Mouse (Mus musculus): ENCODE results near the gene 1300017J02Rik.

Gene 1300017J02Rik

DNA sequence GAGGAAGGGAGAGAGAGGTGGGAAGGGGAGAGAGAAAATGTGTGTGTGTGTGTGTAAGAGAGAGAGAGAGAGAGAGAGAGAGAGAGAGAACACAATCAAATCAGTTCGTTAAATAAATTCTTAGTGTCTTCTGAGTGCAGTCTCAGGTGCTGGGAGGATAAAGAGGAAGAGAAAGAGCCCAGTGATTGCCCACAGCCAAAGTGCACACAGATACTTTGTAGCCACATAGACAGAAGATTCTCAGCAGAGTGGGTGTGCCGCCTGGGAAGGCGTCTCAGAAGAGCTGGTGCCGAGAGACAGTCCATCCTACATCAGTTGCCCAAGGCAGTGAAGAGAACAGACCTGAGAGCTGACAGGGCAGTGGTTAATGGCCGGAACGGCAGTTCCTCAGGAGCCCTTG lies 90.6 kb downstream of the 1300017J02Rik start:
- DNase-seq (ENCODE audit: extremely low spot score, low read depth, low spot score), result no peak

DNA sequence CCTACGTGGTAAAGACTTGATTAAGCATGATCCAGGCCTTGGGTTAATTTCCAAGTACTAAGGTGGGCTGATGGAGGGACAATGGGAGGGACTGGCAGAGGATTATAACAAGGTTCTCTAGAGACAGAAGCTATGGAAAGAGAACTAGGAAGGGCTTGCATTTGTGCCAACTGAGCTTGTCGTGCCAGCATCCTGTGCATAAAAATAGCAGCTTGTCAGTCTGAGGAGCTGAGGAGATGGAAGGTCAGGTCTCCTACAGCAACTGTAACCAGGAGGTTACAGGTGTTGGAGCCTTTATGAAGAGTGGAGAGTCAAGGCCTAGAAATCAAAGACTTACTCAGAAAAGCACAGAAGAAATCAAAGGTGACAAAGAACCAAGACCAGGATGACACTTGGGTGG lies 91.3 kb downstream of the 1300017J02Rik start:
- DNase-seq (ENCODE audit: extremely low spot score, low read depth, low spot score), result no peak

DNA sequence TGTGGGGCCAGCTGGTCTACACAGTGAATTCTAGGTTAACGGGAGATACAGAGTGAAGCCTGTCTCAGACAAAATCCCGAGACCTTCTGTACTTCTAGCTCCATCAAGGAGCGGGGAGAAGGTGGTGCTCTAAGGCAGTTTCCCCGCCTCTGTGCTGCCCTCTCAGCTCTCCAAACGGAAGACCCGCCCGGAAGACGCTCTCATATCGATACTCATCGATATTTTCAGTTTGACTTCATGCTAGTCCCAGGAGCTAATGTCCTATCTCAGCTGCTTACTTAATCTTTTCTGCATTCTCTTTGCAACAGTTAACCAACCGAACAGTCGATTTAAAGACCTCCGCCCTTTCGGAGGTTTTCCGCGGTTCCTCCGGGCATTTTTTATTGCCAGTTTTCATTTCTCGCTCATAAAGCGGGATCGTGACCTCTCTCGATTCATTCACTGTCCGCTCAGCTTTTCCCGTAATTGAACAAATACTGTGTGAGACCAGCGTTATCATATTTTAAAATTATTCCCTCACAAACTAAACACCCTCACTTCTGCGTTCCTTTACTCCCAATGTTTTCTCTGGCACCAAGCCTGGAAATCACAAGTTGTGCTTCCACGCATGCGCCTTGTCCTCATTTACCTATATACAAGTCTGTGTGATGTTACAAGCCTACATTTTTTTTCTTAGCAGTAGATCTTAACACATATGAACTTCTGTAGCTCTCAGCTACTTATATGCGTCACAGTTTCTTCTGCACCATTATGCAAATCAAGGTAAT lies 92.0 kb downstream of the 1300017J02Rik start:
- DNase-seq (ENCODE audit: extremely low spot score, low read depth, low spot score), result no peak

DNA sequence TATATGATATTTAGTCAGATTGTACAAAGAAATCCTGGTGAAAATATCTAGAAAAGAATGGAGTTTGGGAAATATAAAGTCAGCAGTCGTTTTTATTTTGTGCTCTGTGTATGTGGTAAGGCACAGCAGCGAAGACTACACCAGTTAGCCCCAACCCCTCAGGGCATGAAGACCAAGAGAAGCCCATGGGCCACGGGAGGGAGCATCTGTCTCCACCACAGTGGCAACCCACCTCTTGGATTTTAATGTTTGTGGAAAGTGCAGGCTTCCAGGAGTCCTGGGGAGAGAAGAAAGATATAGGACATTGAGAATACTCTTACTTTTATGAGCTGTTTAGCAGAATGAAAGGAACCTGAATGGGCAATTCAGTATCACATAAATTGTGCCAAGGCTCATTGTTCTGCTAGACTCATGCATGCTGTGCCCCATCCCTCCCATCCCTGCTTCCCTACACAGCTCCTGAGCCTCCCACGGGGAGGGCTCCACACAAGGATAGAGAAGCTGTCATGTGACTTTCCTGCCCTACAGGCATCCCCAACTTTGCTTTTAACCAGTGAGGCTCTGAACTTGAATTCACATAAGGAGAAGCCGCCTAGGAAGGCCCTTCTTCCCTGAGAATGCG lies 96.0 kb downstream of the 1300017J02Rik start:
- no peak for DNase-seq (ENCODE audit: extremely low spot score, low read depth, low spot score)

DNA sequence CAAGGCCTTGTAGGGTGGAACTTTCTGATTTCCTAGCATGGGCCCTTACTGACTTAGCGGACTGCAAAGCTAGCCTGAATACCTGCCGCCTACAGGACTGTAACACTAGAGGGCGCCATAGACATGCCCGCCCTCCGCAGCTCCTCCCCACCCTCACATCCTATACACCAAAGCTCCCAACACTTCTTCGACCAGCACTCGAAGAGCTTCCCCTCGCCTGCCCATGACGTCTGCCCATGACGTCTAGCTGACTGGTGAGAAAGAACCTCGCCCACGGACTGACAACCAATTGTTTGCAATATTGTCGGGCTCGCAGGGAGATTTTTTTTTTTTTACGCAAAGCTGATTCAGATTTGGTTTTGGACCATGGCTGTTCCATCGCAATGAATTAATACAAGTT lies 97.0 kb downstream of the 1300017J02Rik start:
- peak; percentile 46 for DNase-seq (ENCODE audit: extremely low spot score, low read depth, low spot score)

DNA sequence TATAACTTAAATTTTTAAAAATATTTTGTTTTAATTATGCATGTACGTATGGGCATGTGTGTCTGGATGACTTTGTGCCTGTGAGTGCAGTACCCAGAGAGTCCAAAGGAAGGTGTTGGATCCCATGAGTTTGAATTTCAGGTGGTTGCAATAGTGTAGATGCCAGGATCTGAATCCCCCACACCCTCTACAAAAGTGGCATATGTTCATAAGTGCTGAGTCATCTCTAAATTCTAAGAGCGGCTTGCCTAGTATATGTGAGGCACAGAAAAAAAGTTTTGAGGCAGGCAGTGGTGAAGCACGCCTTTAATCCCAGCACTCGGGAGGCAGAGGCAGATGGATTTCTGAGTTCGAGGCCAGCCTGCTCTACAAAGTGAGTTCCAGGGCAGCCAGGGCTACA lies 99.1 kb downstream of the 1300017J02Rik start:
- no peak for DNase-seq (ENCODE audit: extremely low spot score, low read depth, low spot score)

DNA sequence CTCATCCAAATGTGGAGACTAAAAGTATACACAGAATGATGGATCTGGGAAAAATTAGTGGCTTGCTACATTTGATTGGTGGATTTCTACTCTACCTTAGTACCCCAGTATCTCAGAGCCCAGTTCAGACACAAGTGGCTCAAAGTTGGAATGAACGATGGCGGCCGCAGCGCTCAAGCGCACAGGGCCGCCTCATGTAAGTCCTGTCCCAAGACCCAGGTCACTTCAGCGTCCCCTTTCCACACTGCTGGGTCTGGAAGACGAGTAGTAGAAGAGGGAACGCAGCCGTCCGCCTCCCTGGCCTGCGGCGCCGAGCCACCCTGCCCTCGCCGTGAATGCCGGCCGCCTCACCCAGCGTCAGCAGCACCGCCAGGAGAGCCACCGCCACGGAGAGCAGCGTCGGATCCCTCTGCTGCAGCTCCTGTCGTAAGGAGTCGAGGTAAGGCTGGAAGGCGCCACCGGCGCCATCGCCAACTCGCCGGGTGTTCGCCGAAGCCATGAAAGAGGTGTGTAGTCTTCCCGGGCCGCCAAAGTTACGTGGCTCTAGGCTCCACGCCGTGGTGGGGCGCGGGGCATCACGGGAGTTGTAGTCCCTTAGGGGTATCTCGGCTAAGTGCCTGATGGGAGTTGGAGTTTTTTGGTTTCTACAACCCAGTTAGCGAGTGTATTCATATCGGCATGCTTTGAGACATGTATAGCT lies 103.2 kb downstream of the 1300017J02Rik start, which contains the start of gene Srprb:
TSS of gene Srprb (minus strand) at position 577 of the 700 bp plus-strand sequence.
- peak; percentile 53 for DNase-seq (ENCODE audit: extremely low spot score, low read depth, low spot score)
